Mouse (Mus musculus): ENCODE measurements at regions not wholly inside any gene's neighbourhood (a gene's known extent, or its start where the extent isn't known, plus 50 kb on each side); places are given as distances from the start of the nearest gene placed in this dataset.
A peak's percentile ranks its signal among the peaks of the same experiment; 100 is the strongest.

DNA sequence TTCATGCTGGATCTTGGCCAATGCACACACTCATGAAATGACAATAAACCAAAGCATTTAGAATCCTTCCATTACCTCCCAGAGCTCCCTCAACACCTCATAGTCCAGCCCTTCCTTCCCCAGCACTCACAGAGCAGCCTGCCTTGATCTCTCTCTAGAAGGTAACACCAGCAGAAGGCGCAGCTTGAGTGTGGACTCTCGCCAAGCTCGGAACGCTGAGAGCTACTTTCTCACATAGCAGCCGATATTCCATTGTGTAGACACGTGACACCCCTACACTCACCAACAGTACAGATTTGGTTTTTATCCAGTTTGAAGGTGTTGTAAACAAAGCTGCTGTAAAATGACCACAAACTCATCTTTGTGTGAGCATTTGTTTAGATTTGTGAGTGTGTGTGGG is 406.8 kb upstream of the Cdh4 start:
- DNase-seq = no peak

DNA sequence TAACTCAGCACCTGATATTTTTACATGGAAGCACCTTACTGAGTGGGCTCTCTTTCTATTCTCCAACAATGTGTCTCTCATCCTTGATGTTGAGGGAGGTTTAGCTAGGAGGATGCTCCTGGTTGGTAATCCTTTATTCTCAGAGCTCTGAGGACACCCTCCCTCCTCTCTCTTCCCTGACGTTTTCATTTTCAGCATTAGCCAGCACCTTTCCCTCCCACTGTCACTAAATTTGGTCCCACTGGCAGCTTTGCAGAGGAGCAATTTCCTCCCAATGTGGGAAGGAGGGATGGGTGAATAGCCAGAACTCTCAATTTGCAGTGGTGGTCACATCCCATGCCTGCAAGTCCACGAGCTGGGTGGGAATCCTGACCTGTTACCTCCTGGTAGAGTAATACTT is 402.5 kb upstream of the Cdh4 start:
- peak; percentile 16 for DNase-seq

GRCm38 (mm10) chr2:179043671-179044070 is 398.6 kb upstream of the Cdh4 start:
- peak; percentile 30 for DNase-seq

GRCm38 (mm10) chr2:179045361-179045760 is 396.9 kb upstream of the Cdh4 start:
- no peak for DNase-seq

DNA sequence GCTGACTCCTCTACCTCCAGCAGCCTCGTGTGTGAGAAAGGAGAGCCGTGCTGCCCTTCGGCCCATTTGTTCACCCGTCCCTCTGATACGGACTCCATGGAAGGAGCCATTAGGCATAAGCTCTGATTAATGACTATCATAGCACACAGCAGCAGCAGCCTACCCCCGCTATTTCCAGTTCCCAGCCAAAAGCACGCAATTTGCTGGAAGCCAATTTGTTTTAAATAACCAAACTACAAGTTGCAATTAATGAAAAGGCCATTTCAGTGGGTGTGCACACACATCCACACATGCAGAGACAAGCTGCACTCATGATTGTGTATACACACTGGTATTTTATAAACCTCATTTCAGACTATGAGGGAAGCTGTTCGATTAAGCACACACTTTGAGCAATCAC is 387.8 kb upstream of the Cdh4 start:
- no peak for DNase-seq

DNA sequence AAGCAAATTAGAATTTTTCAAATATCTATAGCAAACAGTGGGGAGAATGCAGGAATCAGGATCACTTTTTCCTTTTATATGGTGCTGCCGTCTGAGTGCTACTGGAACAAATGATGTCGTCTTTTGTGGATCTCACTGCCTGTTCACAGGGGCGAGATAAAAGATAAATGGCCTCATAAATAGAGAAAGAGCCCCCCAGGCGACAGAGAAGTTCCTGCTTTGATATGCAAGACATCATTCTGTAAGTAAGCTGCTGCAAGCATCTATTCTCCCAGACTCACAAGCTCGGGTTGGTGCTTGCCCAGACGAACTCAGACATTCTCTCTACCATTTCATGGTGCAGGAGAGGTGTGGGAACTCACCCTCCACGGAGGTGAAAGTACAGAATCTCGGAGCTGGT is 377.6 kb upstream of the Cdh4 start:
- DNase-seq = no peak

DNA sequence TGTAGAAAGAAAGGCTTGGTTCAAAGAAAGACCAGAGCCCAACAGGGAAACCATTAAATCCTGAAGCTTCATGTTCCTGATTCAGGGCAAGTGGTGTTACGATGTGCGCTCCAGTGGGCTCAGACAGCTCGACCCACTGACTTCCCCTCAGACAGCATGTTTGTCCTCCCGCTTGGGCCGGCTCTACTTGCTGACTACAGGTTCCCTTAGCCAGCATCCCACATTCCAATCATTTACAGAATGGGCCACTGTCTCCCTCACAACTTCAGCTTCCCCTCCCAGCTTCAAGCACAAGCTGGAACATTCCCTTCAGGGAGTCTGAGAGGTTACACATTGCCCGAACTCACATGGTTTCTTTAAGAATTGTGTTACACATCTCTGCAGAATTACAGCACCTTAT is 372.7 kb upstream of the Cdh4 start:
- DNase-seq = no peak

- DNase-seq = no peak
Observed at GRCm38 (mm10) chr2:179070346-179070745, 371.9 kb upstream of the Cdh4 start.

DNA sequence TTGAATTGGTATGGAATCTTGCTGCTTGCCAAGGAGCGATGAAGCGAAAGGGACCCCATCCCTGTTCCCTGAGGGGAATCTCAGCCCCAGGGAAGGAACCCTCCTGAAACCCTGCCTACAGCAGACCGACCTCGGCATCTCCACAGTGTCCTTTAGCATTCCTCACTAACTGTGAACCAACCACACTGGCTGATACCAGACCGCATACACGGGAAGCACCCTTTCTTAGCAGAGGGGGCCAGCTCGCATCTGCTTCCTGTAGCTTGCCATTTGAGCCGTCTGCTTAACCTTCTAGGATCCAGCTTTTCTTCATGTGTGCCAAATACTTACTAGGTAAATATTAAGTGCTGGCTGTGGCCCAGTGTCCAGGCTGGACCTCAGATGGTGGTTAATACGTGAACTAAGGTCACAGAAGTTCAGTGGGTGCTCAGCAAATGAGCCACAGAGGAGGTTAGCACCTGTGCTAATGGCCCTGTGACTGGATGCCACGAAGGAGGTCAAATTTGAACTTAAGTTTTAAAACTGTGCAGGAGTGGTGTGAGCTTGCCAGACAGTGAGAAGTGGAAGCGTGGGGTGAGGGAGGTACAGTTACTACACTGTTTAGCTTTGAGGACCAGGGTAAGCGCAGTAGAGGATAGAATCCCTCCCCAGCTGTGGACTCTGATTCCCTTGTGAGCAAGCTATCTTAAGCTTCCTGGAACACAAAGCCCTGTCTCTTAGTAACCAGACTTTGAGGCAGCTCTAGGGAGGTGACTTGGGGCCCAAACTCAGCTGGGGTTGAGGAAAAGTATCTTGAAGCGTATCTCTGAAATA is 361.6 kb upstream of the Cdh4 start:
- DNase-seq = no peak

DNA sequence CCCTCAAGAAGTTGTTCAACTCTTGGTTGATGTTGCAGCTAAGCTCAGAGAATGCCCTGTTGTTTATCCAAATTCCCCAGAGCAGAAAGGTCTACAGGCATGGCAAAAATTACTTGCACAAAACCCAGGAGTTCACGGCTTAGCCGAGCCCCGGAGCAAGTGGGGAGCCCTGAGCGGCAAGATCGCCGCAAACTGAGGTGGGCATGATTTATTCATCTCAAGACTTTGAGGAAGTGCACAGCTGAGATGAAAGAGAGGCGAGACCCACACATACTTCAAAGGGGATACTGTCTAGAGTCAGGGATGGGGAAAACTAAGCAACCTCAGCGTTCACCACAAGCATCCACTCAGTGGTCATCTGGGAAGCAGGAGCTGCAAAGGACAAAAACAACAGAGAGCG is 355.3 kb upstream of the Cdh4 start:
- DNase-seq = no peak

DNA sequence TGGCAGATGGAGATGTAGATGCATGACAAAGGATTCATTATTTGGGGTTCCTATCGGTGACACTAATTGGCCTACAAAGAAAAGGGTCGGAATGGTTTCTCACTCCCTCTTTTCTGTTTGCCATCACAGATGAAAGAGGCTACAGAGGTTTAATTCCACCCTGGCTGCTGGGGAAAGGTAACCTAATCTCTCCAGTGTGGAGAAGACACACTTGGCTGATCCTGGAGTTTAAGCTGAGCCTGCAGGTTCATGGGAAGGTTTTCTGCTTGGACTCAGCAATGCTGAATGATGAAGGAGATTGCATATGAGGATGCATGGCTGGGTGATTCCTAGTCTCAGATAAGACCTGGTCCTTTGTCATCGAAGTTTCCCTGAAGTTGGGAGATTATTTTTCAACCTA is 350.8 kb upstream of the Cdh4 start:
- no peak for DNase-seq

- no peak for DNase-seq
Observed at GRCm38 (mm10) chr2:179093996-179094395, 348.2 kb upstream of the Cdh4 start.

DNA sequence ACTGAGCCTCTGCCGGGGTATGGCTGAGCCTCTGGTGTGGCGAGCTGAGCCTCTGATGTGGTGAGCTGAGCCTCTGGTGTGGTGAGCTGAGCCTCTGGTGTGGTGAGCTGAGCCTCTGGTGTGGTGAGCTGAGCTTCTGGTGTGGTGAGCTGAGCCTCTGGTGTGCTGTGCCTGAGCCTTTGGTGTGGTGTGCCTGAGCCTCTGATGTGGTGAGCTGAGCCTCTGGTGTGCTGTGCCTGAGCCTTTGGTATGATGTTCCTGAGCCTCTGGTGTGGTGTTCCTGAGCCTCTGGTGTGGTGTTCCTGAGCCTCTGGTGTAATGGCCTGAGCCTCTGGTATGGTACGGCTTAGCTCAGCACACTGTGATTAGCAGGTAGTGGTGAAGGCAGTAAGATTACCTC is 346.2 kb upstream of the Cdh4 start:
- DNase-seq = no peak

GRCm38 (mm10) chr2:179096861-179097260 is 345.4 kb upstream of the Cdh4 start:
- DNase-seq = no peak

GRCm38 (mm10) chr2:179099783-179100182 is 342.4 kb upstream of the Cdh4 start:
- no peak for DNase-seq

DNA sequence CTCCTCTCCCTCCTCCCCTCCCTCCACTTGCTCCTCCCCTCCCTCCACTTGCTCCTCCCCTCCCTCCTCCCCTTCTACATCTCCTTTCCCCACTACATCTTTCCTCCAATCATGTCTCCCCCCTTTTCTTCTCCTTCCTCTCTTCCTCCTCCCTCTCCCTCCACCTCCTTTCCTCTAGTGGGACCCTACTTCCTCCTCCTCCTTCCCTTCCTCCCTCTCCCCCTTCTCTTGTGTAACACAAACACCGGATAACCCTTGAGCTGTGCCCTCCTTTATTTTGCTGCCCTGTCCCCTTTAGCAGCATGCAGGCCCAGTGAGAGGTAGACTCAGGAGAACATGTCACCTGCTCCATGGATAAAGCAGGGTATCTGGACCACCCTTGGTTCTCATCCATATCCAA is 339.1 kb upstream of the Cdh4 start:
- no peak for DNase-seq

GRCm38 (mm10) chr2:179112951-179113350 is 329.3 kb upstream of the Cdh4 start:
- DNase-seq = no peak

- no peak for DNase-seq
Observed at GRCm38 (mm10) chr2:179128018-179128417, 314.2 kb upstream of the Cdh4 start.

DNA sequence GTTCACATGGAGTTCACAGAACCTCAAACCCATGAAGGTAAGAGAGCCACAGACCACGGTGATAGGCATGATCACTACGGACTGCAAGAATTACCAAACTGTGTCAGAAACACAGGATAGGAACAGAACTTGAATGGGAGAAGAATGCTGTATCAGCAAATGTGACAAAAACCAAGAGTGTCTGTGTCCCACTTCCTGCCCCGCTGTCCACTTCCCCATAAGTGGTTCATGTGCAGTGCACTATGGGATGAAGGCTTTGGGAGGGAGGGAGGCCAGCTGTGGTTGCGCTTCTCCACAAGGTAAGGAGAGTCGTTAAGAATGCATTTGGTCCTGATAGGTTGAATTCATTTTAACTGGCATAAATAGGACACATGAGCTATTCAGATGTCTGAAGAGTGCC is 313.8 kb upstream of the Cdh4 start:
- no peak for DNase-seq

GRCm38 (mm10) chr2:179131004-179131403 is 311.2 kb upstream of the Cdh4 start:
- DNase-seq = peak; percentile 23

GRCm38 (mm10) chr2:179142313-179142712 is 299.9 kb upstream of the Cdh4 start:
- no peak for DNase-seq

DNA sequence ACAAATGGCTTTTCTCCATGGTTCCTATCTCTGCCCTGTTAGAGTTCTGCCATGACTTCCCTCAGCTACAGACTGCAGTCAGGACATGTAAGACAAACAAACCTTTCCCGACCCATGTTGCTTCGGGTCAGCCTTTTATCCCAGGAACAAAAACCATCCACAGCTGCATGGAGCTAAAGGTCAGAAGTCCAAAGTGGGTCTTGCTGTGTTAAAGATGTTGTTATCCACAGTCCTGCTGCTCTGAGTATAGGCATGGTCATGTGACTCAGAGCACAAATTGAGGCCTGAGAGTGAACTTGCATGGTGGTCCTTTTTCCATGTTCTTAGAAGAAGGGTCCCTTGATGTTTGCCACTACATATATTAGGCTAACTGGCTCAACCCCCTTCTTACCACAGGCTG is 296.5 kb upstream of the Cdh4 start:
- DNase-seq = no peak

DNA sequence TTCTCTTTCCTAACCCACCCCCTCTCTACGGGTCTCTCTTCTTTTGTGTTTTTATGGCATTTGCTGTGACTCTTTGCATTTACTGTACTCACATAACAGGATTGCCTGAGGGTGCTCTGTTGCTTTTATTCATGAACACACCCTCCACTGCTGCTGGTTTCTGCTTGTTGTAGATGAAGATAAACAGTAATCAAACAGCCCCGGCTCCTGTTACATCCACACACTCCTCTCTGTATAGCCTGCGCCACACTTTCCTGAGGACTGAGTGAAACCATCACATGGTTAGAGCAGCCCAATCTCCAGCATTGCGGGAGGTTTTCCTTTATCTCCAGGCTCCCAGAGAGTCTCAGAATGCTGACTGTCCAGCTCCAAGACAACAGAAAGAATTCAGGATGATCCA is 296.0 kb upstream of the Cdh4 start:
- no peak for DNase-seq

- DNase-seq = no peak
Observed at GRCm38 (mm10) chr2:179148194-179148593, 294.0 kb upstream of the Cdh4 start.

GRCm38 (mm10) chr2:179148667-179149066 is 293.6 kb upstream of the Cdh4 start:
- DNase-seq = no peak
